Mouse (Mus musculus): ENCODE measurements around the gene Mtmr3. TPM values are rescaled to one million over a fixed set of nuclear protein-coding genes. Genes with fewer than 3 reads are reported as not detected.
A peak's percentile ranks its signal among the peaks of the same experiment; 100 is the strongest.

Mtmr3 gene
- polyA plus RNA-seq, 1 experiment from 2014 or later = 23.7 TPM

DNA sequence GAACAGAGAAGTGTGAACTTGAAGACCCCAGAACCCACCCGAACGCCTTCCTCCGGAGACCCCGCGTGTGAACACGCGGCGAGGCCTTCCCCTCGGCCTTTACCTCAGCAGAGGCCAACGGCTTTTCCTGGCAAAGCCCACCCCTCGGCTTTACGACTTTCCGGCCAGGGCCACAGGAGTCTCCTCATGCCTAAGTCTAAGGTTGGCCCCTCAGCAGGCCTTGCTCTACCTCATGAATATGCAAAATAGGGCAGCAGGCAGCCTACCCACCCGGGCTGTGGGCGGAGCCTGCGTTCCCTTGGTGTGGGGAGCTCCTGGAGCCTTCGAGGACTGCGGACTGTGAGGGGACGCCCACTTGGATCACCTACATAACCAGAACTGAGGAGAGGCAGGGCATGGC is 153.7 kb downstream of the Mtmr3 start, which contains the start of gene Hormad2:
Hormad2 (minus strand) TSS at position 128 of the 400 bp plus-strand sequence.
- peak; percentile 89 for DNase-seq (ENCODE audit: low spot score)
- peak within 1 kb of the TSS; percentile 36 for H3K4me3 ChIP-seq
- no peak within 1 kb of the TSS for H3K27ac ChIP-seq
- H3K4me1 ChIP-seq = peaks cover 6% of the 10 kb centered on the region
- H3K9me3 ChIP-seq = no peaks in the 10 kb centered on the region
- H3K27me3 ChIP-seq (ENCODE audit: insufficient read depth, poor library complexity, severe bottlenecking) = no peaks in the 10 kb centered on the region
- no peaks in the 10 kb centered on the region for H3K36me3 ChIP-seq
- 32% methylated on average over 19 of the region's 19 CpGs for WGBS

- WGBS = 51% methylated on average over 2 of the region's 2 CpGs
- no peak overlapping the region for H3K27ac ChIP-seq
- DNase-seq (ENCODE audit: low spot score) = no peak
- no peak overlapping the region for H3K4me3 ChIP-seq
- peaks cover 6% of the 10 kb centered on the region for H3K4me1 ChIP-seq
- no peaks in the 10 kb centered on the region for H3K9me3 ChIP-seq
- no peaks in the 10 kb centered on the region for H3K36me3 ChIP-seq
- no peaks in the 10 kb centered on the region for H3K27me3 ChIP-seq (ENCODE audit: insufficient read depth, poor library complexity, severe bottlenecking)
Measured at GRCm38 (mm10) chr11:4438211-4438610, 156.5 kb downstream of the Mtmr3 start.

GRCm38 (mm10) chr11:4437318-4437717 is 157.3 kb downstream of the Mtmr3 start:
- no peak overlapping the region for H3K4me3 ChIP-seq
- H3K36me3 ChIP-seq = no peaks in the 10 kb centered on the region
- 82% methylated on average over 1 of the region's 1 CpGs for WGBS

GRCm38 (mm10) chr11:4436631-4437030 is 158.0 kb downstream of the Mtmr3 start:
- 89% methylated on average over 3 of the region's 3 CpGs for WGBS
- no peak for DNase-seq (ENCODE audit: low spot score)

More at GRCm38 (mm10) chr11:4437318-4437717, 157.3 kb downstream of the Mtmr3 start:
- no peaks in the 10 kb centered on the region for H3K9me3 ChIP-seq
- no peaks in the 10 kb centered on the region for H3K27me3 ChIP-seq (ENCODE audit: insufficient read depth, poor library complexity, severe bottlenecking)
- H3K4me1 ChIP-seq = peaks cover 6% of the 10 kb centered on the region
- no peak for DNase-seq (ENCODE audit: low spot score)
- H3K27ac ChIP-seq = no peak overlapping the region

GRCm38 (mm10) chr11:4434461-4434860 is 160.2 kb downstream of the Mtmr3 start:
- no peak for DNase-seq (ENCODE audit: low spot score)
- WGBS = 57% methylated on average over 4 of the region's 4 CpGs
- Histone ChIP-seq H3K9me3 (no peaks in the 10 kb centered on the region), H3K27me3 (ENCODE audit: insufficient read depth, poor library complexity, severe bottlenecking) (no peaks in the 10 kb centered on the region), H3K4me3 (no peak overlapping the region), H3K27ac (no peak overlapping the region), H3K36me3 (no peaks in the 10 kb centered on the region), H3K4me1 (no peaks in the 10 kb centered on the region)

More at GRCm38 (mm10) chr11:4436631-4437030, 158.0 kb downstream of the Mtmr3 start:
- no peaks in the 10 kb centered on the region for H3K27me3 ChIP-seq (ENCODE audit: insufficient read depth, poor library complexity, severe bottlenecking)
- H3K36me3 ChIP-seq = no peaks in the 10 kb centered on the region
- H3K27ac ChIP-seq = no peak overlapping the region
- peaks cover 6% of the 10 kb centered on the region for H3K4me1 ChIP-seq
- no peak overlapping the region for H3K4me3 ChIP-seq
- no peaks in the 10 kb centered on the region for H3K9me3 ChIP-seq

Other genes with a start within 250 kb of the Mtmr3 start
- 0.99 and 1.1 TPM in 2 replicates for gene Hormad2, start 153.8 kb downstream of the Mtmr3 start, polyA plus RNA-seq (2016; fragmentation: Nextera tagmentation; extraction: Ambion mirVana)
- gene Gm11032, start 25.2 kb upstream of the Mtmr3 start, polyA plus RNA-seq (2016; fragmentation: Nextera tagmentation; extraction: Ambion mirVana) = not detected in 2 replicates
- 32.2 and 36.1 TPM in 2 replicates for gene Ascc2, start 42.9 kb upstream of the Mtmr3 start, polyA plus RNA-seq (2016; fragmentation: Nextera tagmentation; extraction: Ambion mirVana)
- gene Uqcr10, start 109.5 kb upstream of the Mtmr3 start, polyA plus RNA-seq (2016; fragmentation: Nextera tagmentation; extraction: Ambion mirVana) = 1,046 and 1,532 TPM in 2 replicates
- gene Zmat5, start 109.8 kb upstream of the Mtmr3 start, polyA plus RNA-seq (2016; fragmentation: Nextera tagmentation; extraction: Ambion mirVana) = 63.4 and 66.7 TPM in 2 replicates
- 0.11 and 0.15 TPM in 2 replicates for gene Cabp7, start 151.9 kb upstream of the Mtmr3 start, polyA plus RNA-seq (2016; fragmentation: Nextera tagmentation; extraction: Ambion mirVana)